Mouse (Mus musculus) embryonic facial prominence, embryonic 15.5 days (tissue): ENCODE results near the gene Ankrd11. TPM values are rescaled to one million over a fixed set of nuclear protein-coding genes. Genes with fewer than 3 reads are reported as not detected.

Experiments used
- ATAC-seq: fragments of 200-750 bp; cut with Nextera tagmentation; 2 replicates; pipeline ENCODE4 v1.8.0; 2017; ENCODE audit warnings: low read depth, moderate TSS enrichment; ENCODE audit not compliant: insufficient number of reproducible peaks, low FRiP score, low TSS enrichment
- H3K27ac ChIP-seq: fragments of 300-500 bp; sonication (generic); replicated peaks from 2 replicates; pipeline ENCODE4 v1.5.1; 2015; ENCODE audit warnings: mild to moderate bottlenecking, inconsistent platforms
- H3K27me3 ChIP-seq: fragments of 300-500 bp; sonication (generic); 2 replicates; pipeline ENCODE4 v1.6.1; 2015; ENCODE audit warnings: inconsistent platforms
- H3K36me3 ChIP-seq: fragments of 300-500 bp; sonication (generic); 2 replicates; pipeline ENCODE4 v1.6.1; 2015; ENCODE audit warnings: mild to moderate bottlenecking, inconsistent platforms
- H3K4me1 ChIP-seq: fragments of 300-500 bp; sonication (generic); 2 replicates; pipeline ENCODE4 v1.6.1; 2015; ENCODE audit warnings: inconsistent platforms
- H3K4me2 ChIP-seq: fragments of 300-500 bp; sonication (generic); replicated peaks from 2 replicates; pipeline ENCODE4 v1.6.1; 2015; ENCODE audit warnings: mild to moderate bottlenecking, inconsistent platforms
- H3K4me3 ChIP-seq: fragments of 300-500 bp; sonication (generic); replicated peaks from 2 replicates; pipeline ENCODE4 v1.5.1; 2015; ENCODE audit warnings: mild to moderate bottlenecking, inconsistent platforms
- H3K9ac ChIP-seq: fragments of 300-500 bp; sonication (generic); 2 replicates; pipeline ENCODE4 v1.6.1; 2015; ENCODE audit warnings: inconsistent platforms
- H3K9me3 ChIP-seq: fragments of 300-500 bp; sonication (generic); replicated peaks from 2 replicates; pipeline ENCODE4 v1.6.1; 2016; ENCODE audit warnings: inconsistent platforms
- WGBS: fragments of 180-500 bp; shearing (Covaris S2); methylation state at CpG from one replicate; pipeline ENCODE4 v1.1.7; 2015; 5-methylcytosine and 5-hydroxymethylcytosine counted together
- polyA plus RNA-seq: library from polyadenylated mRNA; unstranded; fragments of >200 nt; fragmentation: Nextera tagmentation; extraction: Ambion mirVana; gene quantifications from 2 replicates; pipeline ENCODE4 v1.2.1, GENCODE M21; 2015

Gene Ankrd11
- polyA plus RNA-seq, 1 experiment from 2014 or later: 56.3 TPM

DNA sequence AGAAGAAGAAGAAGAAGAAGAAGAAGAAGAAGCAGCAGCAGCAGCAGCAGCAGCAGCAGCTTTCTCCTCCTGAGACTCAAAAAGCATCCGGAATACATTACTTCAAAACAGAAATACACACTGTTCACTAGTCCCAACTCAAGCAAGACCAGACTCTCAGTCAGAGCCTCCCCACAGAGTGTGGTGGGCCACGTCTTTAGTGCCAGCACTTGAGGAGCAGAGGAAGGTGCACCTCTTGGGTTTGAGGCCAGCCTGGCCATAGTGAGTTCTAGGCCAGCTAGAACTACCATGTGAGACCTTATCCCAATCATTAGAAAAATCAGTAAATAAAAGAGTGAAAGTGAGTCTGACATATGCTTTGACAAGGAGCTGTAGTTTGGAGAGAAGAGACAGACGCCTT is 57.9 kb downstream of the Ankrd11 start:
- H3K4me2 ChIP-seq: no peak overlapping the region
- no peaks in the 10 kb centered on the region for H3K9me3 ChIP-seq
- no peak overlapping the region for H3K27ac ChIP-seq
- no peak overlapping the region for H3K4me3 ChIP-seq
- no peaks in the 10 kb centered on the region for H3K27me3 ChIP-seq
- no peak overlapping the region for H3K9ac ChIP-seq
- peaks cover 45% of the 10 kb centered on the region for H3K4me1 ChIP-seq
- H3K36me3 ChIP-seq: no peaks in the 10 kb centered on the region
- 75% methylated on average over 3 of the region's 3 CpGs for WGBS
- no peak for ATAC-seq

DNA sequence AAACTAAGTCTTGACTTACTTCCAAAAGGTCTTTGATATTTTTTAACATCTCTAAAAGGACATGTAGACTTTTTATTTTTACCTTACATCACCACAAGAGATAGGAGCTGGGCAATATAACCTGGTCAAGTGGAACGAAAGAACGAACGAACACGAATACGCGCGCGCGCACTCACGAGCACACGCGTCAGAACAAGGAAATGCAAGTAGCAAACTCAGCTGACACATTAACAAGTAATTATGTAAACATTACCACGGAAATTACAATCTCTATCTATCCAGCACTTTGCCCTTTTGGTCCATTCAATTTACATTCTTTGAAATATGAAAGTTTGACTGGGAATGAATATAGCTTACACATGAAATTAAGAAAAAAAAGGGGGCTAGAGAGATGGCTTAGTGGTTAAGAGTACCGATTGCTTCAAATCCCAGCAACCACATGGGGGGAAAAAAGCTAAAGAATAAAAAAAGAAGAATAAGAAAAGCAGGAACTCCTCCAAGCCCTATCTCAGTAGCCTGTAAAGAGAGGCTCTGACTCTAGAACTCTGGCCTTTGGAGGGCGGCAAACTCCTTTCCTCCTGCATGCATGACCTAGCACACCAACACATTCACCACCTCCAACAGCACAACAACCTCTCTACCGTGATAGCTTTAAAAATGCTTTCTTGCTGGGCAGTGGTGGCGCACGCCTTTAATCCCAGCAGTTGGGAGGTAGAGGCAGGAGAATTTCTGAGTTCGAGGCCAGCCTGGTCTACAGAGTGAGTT is 58.7 kb downstream of the Ankrd11 start:
- Histone ChIP-seq H3K27ac (no peak overlapping the region), H3K4me1 (peaks cover 45% of the 10 kb centered on the region), H3K27me3 (no peaks in the 10 kb centered on the region), H3K36me3 (no peaks in the 10 kb centered on the region), H3K4me3 (no peak overlapping the region), H3K9ac (no peak overlapping the region), H3K4me2 (no peak overlapping the region), H3K9me3 (no peaks in the 10 kb centered on the region)
- ATAC-seq: no peak
- 89% methylated on average over 19 of the region's 19 CpGs for WGBS

GRCm38 (mm10) chr8:122981646-122982045 is 60.4 kb downstream of the Ankrd11 start:
- no peak for ATAC-seq
- WGBS: 74% methylated on average over 5 of the region's 5 CpGs

GRCm38 (mm10) chr8:122979865-122980509 is 62.1 kb downstream of the Ankrd11 start:
- Histone ChIP-seq H3K9me3 (no peaks in the 10 kb centered on the region), H3K36me3 (no peaks in the 10 kb centered on the region), H3K4me3 (no peak overlapping the region), H3K9ac (no peak overlapping the region), H3K4me1 (peaks cover 19% of the 10 kb centered on the region), H3K27me3 (no peaks in the 10 kb centered on the region), H3K4me2 (no peak overlapping the region), H3K27ac (no peak overlapping the region)
- WGBS: 60% methylated on average over 10 of the region's 10 CpGs
- ATAC-seq: no peak

More at GRCm38 (mm10) chr8:122981646-122982045, 60.4 kb downstream of the Ankrd11 start:
- H3K4me3 ChIP-seq: no peak overlapping the region
- H3K36me3 ChIP-seq: no peaks in the 10 kb centered on the region
- H3K4me1 ChIP-seq: peaks cover 29% of the 10 kb centered on the region
- H3K27ac ChIP-seq: no peak overlapping the region
- H3K9ac ChIP-seq: no peak overlapping the region
- no peaks in the 10 kb centered on the region for H3K27me3 ChIP-seq
- H3K4me2 ChIP-seq: no peak overlapping the region
- no peaks in the 10 kb centered on the region for H3K9me3 ChIP-seq

DNA sequence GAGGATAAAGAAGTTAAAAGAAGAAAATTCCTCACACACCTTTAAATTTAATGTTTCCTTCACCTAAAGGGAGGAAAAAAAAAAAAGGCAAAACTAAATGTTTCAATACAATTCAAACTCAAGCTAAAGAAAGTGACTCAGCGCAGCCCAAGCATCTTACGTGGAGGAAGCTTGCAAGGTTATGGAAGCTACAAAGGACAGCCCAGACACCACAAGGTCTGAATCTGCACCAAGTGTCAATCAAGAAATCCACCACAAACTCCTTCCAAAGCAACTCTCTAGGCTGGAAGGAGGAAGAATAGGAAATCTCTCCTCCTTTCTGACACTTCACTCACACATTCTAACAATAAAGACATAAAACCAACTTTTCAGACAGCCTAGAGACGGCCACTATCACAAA is 62.7 kb downstream of the Ankrd11 start:
- peaks cover 19% of the 10 kb centered on the region for H3K4me1 ChIP-seq
- H3K4me2 ChIP-seq: no peak overlapping the region
- no peak overlapping the region for H3K4me3 ChIP-seq
- H3K9ac ChIP-seq: no peak overlapping the region
- H3K36me3 ChIP-seq: no peaks in the 10 kb centered on the region
- H3K27ac ChIP-seq: no peak overlapping the region
- H3K27me3 ChIP-seq: no peaks in the 10 kb centered on the region
- no peak for ATAC-seq
- 85% methylated on average over 3 of the region's 3 CpGs for WGBS
- no peaks in the 10 kb centered on the region for H3K9me3 ChIP-seq

DNA sequence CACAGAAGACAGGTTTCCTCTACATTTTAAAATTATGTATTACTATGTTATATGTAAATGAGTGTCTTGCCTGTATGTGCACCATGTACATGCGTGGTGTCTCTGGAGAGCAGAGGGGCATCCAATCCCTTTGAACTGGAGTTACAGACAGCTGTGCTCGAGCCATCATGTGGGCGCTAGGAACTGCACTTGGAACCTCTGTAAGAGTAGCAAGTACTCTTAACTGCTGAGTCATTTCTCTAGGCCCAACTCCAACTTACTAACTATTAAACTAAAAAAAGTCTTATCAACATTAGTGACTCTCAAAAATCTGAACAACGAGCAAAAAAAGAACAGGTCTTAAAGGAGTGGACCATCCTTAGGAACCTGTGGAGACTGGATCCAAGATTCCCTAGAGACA is 66.0 kb downstream of the Ankrd11 start:
- peaks cover 13% of the 10 kb centered on the region for H3K4me1 ChIP-seq
- ATAC-seq: no peak
- no peaks in the 10 kb centered on the region for H3K27me3 ChIP-seq
- H3K9ac ChIP-seq: no peak overlapping the region
- H3K4me3 ChIP-seq: no peak overlapping the region
- H3K9me3 ChIP-seq: no peaks in the 10 kb centered on the region
- H3K36me3 ChIP-seq: no peaks in the 10 kb centered on the region
- H3K4me2 ChIP-seq: no peak overlapping the region
- no peak overlapping the region for H3K27ac ChIP-seq
- 90% methylated on average over 4 of the region's 4 CpGs for WGBS

DNA sequence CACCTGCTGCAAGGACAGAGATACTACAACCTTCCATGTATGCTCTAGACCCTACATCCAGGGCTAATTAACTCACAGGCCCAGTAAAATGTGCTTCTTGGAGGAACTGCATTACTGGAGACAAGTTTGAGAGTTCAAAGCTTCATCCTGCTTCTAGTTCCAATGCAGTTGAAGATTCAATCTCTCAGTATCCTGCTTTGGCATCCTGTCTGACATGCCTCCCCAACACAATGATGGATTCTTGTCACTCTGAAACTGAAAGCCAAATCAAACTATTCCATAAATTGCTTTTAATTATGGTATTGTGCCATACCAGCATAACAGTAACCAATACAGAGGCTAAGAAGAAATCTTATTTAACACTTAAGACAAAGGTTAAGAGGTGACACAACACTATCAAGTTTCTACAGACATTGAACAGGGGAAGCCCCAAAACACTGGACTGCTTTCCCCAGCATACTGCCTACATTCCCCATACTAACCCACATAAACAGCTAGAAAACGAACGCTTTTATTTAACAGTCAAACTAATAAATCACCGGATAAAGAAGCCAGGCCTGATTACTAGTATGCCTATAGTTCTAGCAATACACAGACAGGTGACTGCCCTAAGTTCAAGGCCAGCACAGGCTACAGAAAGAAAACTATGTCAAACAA is 72.0 kb downstream of the Ankrd11 start:
- no peak for ATAC-seq

DNA sequence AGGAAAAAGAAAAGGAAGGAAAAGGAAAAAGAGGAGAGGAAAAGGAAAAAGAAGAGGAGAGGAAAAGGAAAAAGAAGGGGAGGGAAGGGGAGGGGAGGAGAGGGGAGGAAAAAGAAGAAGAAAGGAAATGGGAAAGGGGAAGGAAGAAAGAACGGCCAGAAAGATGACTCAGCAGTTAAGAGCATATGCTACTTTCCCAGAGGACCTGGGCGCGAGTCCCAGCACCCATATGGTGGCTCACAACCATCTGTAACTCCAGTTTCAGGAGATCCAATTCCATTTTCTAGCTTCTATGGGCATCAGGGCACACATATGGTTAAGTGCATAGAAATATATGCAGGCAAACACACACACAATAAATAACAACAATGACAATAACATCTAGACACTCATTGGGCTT is 73.9 kb downstream of the Ankrd11 start:
- H3K4me2 ChIP-seq: no peak overlapping the region
- H3K4me1 ChIP-seq: no peaks in the 10 kb centered on the region
- H3K27me3 ChIP-seq: no peaks in the 10 kb centered on the region
- H3K27ac ChIP-seq: no peak overlapping the region
- WGBS: 90% methylated on average over 3 of the region's 3 CpGs
- H3K4me3 ChIP-seq: no peak overlapping the region
- no peaks in the 10 kb centered on the region for H3K9me3 ChIP-seq
- 0 out of 2 replicates have a peak, but pooled peaks cover 4% of the 10 kb centered on the region for H3K36me3 ChIP-seq
- ATAC-seq: no peak
- H3K9ac ChIP-seq: no peak overlapping the region

More for the DNA sequence above, 72.0 kb downstream of the Ankrd11 start:
- Histone ChIP-seq H3K4me3 (no peak overlapping the region), H3K9ac (no peak overlapping the region), H3K4me1 (no peaks in the 10 kb centered on the region), H3K36me3 (0 out of 2 replicates have a peak, but pooled peaks cover 4% of the 10 kb centered on the region), H3K27me3 (no peaks in the 10 kb centered on the region), H3K4me2 (no peak overlapping the region), H3K27ac (no peak overlapping the region), H3K9me3 (no peaks in the 10 kb centered on the region)
- 89% methylated on average over 3 of the region's 3 CpGs for WGBS

GRCm38 (mm10) chr8:122966638-122967037 is 75.4 kb downstream of the Ankrd11 start:
- Histone ChIP-seq H3K4me3 (no peak overlapping the region), H3K4me2 (no peak overlapping the region), H3K27me3 (no peaks in the 10 kb centered on the region), H3K36me3 (0 out of 2 replicates have a peak, but pooled peaks cover 4% of the 10 kb centered on the region), H3K9me3 (no peaks in the 10 kb centered on the region), H3K4me1 (peaks cover 10% of the 10 kb centered on the region; the same call in 1 of the 2 replicates), H3K27ac (no peak overlapping the region), H3K9ac (no peak overlapping the region)
- ATAC-seq: no peak
- 79% methylated on average over 3 of the region's 3 CpGs for WGBS

GRCm38 (mm10) chr8:122962046-122962445 is 80.0 kb downstream of the Ankrd11 start:
- no peak for ATAC-seq
- H3K9ac ChIP-seq: no peak overlapping the region
- no peaks in the 10 kb centered on the region for H3K27me3 ChIP-seq
- H3K4me2 ChIP-seq: no peak overlapping the region
- H3K9me3 ChIP-seq: no peaks in the 10 kb centered on the region
- peaks cover 28% of the 10 kb centered on the region for H3K4me1 ChIP-seq
- 59% methylated on average over 5 of the region's 5 CpGs for WGBS
- H3K4me3 ChIP-seq: no peak overlapping the region
- H3K27ac ChIP-seq: no peak overlapping the region
- H3K36me3 ChIP-seq: 0 out of 2 replicates have a peak, but pooled peaks cover 4% of the 10 kb centered on the region

DNA sequence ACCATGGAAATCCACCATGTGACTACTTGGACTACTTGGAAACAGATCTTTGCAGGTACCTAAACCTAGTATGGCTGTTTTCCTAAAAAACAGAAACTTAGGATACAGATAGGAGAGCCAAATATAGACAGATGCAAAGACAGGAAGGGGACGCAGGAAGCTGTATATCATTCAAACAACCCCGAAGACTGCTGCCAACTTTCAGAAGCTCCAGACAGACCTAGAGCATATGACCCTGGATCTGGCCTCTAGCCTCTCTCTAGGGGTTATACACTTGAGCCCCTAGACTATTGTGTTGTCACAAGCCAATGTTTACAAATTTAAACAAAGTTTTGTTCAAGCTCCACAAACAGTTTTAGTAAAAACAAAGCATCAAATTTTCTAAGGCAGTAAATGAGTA is 80.6 kb downstream of the Ankrd11 start:
- no peaks in the 10 kb centered on the region for H3K9me3 ChIP-seq
- 44% methylated on average over 2 of the region's 2 CpGs for WGBS
- no peaks in the 10 kb centered on the region for H3K27me3 ChIP-seq
- no peak overlapping the region for H3K4me3 ChIP-seq
- no peak overlapping the region for H3K4me2 ChIP-seq
- 0 out of 2 replicates have a peak, but pooled peaks cover 4% of the 10 kb centered on the region for H3K36me3 ChIP-seq
- H3K4me1 ChIP-seq: peaks cover 33% of the 10 kb centered on the region
- H3K27ac ChIP-seq: no peak overlapping the region
- no peak for ATAC-seq
- H3K9ac ChIP-seq: no peak overlapping the region
